Comparison of ENCODE assay signal across 13 mouse cellular contexts in genomic region chr1:87003169-87003552, GRCm38 (mm10).
DNase-seq lines count a peak whose midpoint lies in the region; ATAC-seq and TF ChIP-seq lines count a peak whose summit lies in the region.
"Had no signal": no experiment of that assay in that cellular context is flagged by ENCODE, and none has a peak within 500 bp of the region (broad histone marks: within the 10 kb centered on the region; RNA-seq: fewer than 3 reads in every experiment).

No protein-coding gene starts in this region.

- ATAC-seq in forebrain, postnatal 0 days, result no peak
- ATAC-seq in forebrain, embryonic 13.5 days, result peak; percentile 58
- peak; percentile 76 for ATAC-seq in hindbrain, embryonic 16.5 days
- ATAC-seq in neural tube, embryonic 15.5 days (ENCODE audit: low FRiP score), result peak; percentile 66
- ATAC-seq in frontal cortex, adult (ENCODE audit: low TSS enrichment), result no peak
- ATAC-seq: intestine, embryonic 15.5 days had no signal

- DNase-seq in forebrain, embryonic 10.5 days (ENCODE audit: extremely low spot score, low spot score), result no peak
- no peak for DNase-seq in forebrain, postnatal 0 days
- DNase-seq in right cerebral cortex, postnatal 25 days, result no peak
- DNase-seq in spleen, postnatal 14 days (ENCODE audit: low spot score in 2 of 2), result no peak
- DNase-seq: cerebellum, adult 9-10 months; heart, adult 2 months; layer of hippocampus, adult 9-11 months had no signal

- H3K27me3 ChIP-seq in forebrain, embryonic 10.5 days (ENCODE audit: poor library complexity, severe bottlenecking), result no peaks in the 10 kb centered on the region
- H3K27me3 ChIP-seq in forebrain, postnatal 0 days (ENCODE audit: insufficient read depth, low read length), result no peaks in the 10 kb centered on the region
- no peaks in the 10 kb centered on the region for H3K27me3 ChIP-seq in forebrain, embryonic 13.5 days
- H3K27me3 ChIP-seq in hindbrain, embryonic 16.5 days (replicated peaks; ENCODE audit: control insufficient read depth, insufficient read depth, low read length), result no peaks in the 10 kb centered on the region
- H3K27me3 ChIP-seq in neural tube, embryonic 15.5 days (replicated peaks), result no peaks in the 10 kb centered on the region
- H3K27me3 ChIP-seq: intestine, embryonic 15.5 days had no signal

- peaks cover 2% of the 10 kb centered on the region; the same call in 1 of the 2 replicates for H3K36me3 ChIP-seq in forebrain, embryonic 10.5 days (replicated peaks)
- H3K36me3 ChIP-seq in forebrain, postnatal 0 days (ENCODE audit: insufficient read depth), result no peaks in the 10 kb centered on the region; the same call in 1 of the 2 replicates
- peaks cover 4% of the 10 kb centered on the region; the same call in 1 of the 2 replicates for H3K36me3 ChIP-seq in forebrain, embryonic 13.5 days (ENCODE audit: poor library complexity, severe bottlenecking)
- H3K36me3 ChIP-seq in hindbrain, embryonic 16.5 days (ENCODE audit: control insufficient read depth, insufficient read depth, low read length), result no peaks in the 10 kb centered on the region
- no peaks in the 10 kb centered on the region for H3K36me3 ChIP-seq in neural tube, embryonic 15.5 days
- H3K36me3 ChIP-seq: intestine, embryonic 15.5 days had no signal

- H3K27ac ChIP-seq in forebrain, embryonic 10.5 days, result peak overlapping the region; percentile 44
- H3K27ac ChIP-seq in forebrain, postnatal 0 days (ENCODE audit: low read depth, low read length), result no peak overlapping the region
- peak overlapping the region; percentile 12; the same call in 1 of the 2 replicates for H3K27ac ChIP-seq in forebrain, embryonic 13.5 days
- H3K27ac ChIP-seq in hindbrain, embryonic 16.5 days (ENCODE audit: low read depth, low read length), result peak overlapping the region; percentile 67
- H3K27ac ChIP-seq in neural tube, embryonic 15.5 days (replicated peaks), result peak overlapping the region; percentile 45; the same call in 1 of the 2 replicates
- H3K27ac ChIP-seq: heart, adult 2 months; intestine, embryonic 15.5 days had no signal

- H3K9ac ChIP-seq in forebrain, postnatal 0 days, result no peak overlapping the region
- no peak overlapping the region for H3K9ac ChIP-seq in forebrain, embryonic 13.5 days
- no peak overlapping the region for H3K9ac ChIP-seq in hindbrain, embryonic 16.5 days (ENCODE audit: low read depth, low read length)
- no peak overlapping the region for H3K9ac ChIP-seq in neural tube, embryonic 15.5 days (replicated peaks)
- H3K9ac ChIP-seq: intestine, embryonic 15.5 days had no signal

- peaks cover 27% of the 10 kb centered on the region for H3K4me1 ChIP-seq in forebrain, embryonic 10.5 days
- H3K4me1 ChIP-seq in forebrain, postnatal 0 days (ENCODE audit: insufficient read depth), result no peaks in the 10 kb centered on the region
- peaks cover 14% of the 10 kb centered on the region for H3K4me1 ChIP-seq in forebrain, embryonic 13.5 days
- H3K4me1 ChIP-seq in hindbrain, embryonic 16.5 days (ENCODE audit: control insufficient read depth, insufficient read depth, low read depth, low read length), result peaks cover 6% of the 10 kb centered on the region; the same call in 1 of the 2 replicates
- H3K4me1 ChIP-seq in neural tube, embryonic 15.5 days, result peaks cover 14% of the 10 kb centered on the region
- H3K4me1 ChIP-seq: intestine, embryonic 15.5 days had no signal

- no peaks in the 10 kb centered on the region for H3K9me3 ChIP-seq in forebrain, embryonic 10.5 days
- H3K9me3 ChIP-seq in forebrain, postnatal 0 days (ENCODE audit: low read length), result no peaks in the 10 kb centered on the region
- no peaks in the 10 kb centered on the region for H3K9me3 ChIP-seq in forebrain, embryonic 13.5 days (replicated peaks)
- H3K9me3 ChIP-seq in hindbrain, embryonic 16.5 days (ENCODE audit: control insufficient read depth, low read length), result no peaks in the 10 kb centered on the region
- no peaks in the 10 kb centered on the region for H3K9me3 ChIP-seq in neural tube, embryonic 15.5 days (replicated peaks)
- H3K9me3 ChIP-seq: intestine, embryonic 15.5 days had no signal

- WGBS in forebrain, embryonic 10.5 days, result 41% methylated on average over 2 of the region's 2 CpGs
- 23% methylated on average over 2 of the region's 2 CpGs for WGBS in forebrain, postnatal 0 days
- 18% methylated on average over 2 of the region's 2 CpGs for WGBS in forebrain, embryonic 13.5 days
- WGBS in hindbrain, embryonic 16.5 days, result 24% methylated on average over 2 of the region's 2 CpGs
- 7% methylated on average over 2 of the region's 2 CpGs for WGBS in neural tube, embryonic 15.5 days

- no peak overlapping the region for H3K4me3 ChIP-seq in forebrain, embryonic 10.5 days
- no peak overlapping the region for H3K4me3 ChIP-seq in forebrain, postnatal 0 days (ENCODE audit: low read depth, low read length)
- no peak overlapping the region for H3K4me3 ChIP-seq in forebrain, embryonic 13.5 days
- H3K4me3 ChIP-seq in hindbrain, embryonic 16.5 days (ENCODE audit: low read length), result no peak overlapping the region
- no peak overlapping the region for H3K4me3 ChIP-seq in neural tube, embryonic 15.5 days (replicated peaks)
- H3K4me3 ChIP-seq: heart, adult 2 months; intestine, embryonic 15.5 days had no signal

- H3K4me2 ChIP-seq in forebrain, postnatal 0 days (ENCODE audit: low read depth), result no peak overlapping the region
- H3K4me2 ChIP-seq in forebrain, embryonic 13.5 days, result no peak overlapping the region
- no peak overlapping the region for H3K4me2 ChIP-seq in hindbrain, embryonic 16.5 days (ENCODE audit: low read length)
- no peak overlapping the region for H3K4me2 ChIP-seq in neural tube, embryonic 15.5 days
- H3K4me2 ChIP-seq: intestine, embryonic 15.5 days; liver, embryonic 11.5 days had no signal

- no peak for TF ChIP-seq CTCF in forebrain, postnatal 0 days (IDR thresholded peaks at IDR 0.05; ENCODE audit: low read depth)

Comparison
In these comparisons a context has a peak if more than half of its experiments do, and no peak if none do; other contexts are left out.
1. ATAC-seq: peak in forebrain, embryonic 13.5 days (single experiment), hindbrain, embryonic 16.5 days (single experiment) and neural tube, embryonic 15.5 days (single experiment); none in forebrain, postnatal 0 days (single experiment) and frontal cortex, adult (single experiment).